Mouse (Mus musculus): ENCODE results near the gene Sh3gl3. TPM values are rescaled to one million over a fixed set of nuclear protein-coding genes. Genes with fewer than 3 reads are reported as not detected.
A peak's percentile ranks its signal among the peaks of the same experiment; 100 is the strongest.

The Sh3gl3 gene
- polyA plus RNA-seq, 1 experiment from 2014 or later: 25.0 TPM

GRCm38 (mm10) chr7:82182781-82183180, 9.1 kb downstream of the Sh3gl3 start:
- ATAC-seq (ENCODE audit: insufficient read depth, low FRiP score, low TSS enrichment) (no peak), DNase-seq (ENCODE audit: low spot score) (no peak)
- no peaks in the 10 kb centered on the region for H3K36me3 ChIP-seq (ENCODE audit: control insufficient read depth, insufficient read depth, low read length)
- no peak overlapping the region for H3K4me3 ChIP-seq (ENCODE audit: low read depth, low read length)
- H3K9ac ChIP-seq (ENCODE audit: low read length): no peak overlapping the region
- 27% methylated on average over 2 of the region's 2 CpGs for WGBS
- H3K9me3 ChIP-seq (ENCODE audit: control insufficient read depth, low read length): no peaks in the 10 kb centered on the region
- H3K4me1 ChIP-seq (ENCODE audit: control insufficient read depth, insufficient read depth, low read length): no peaks in the 10 kb centered on the region
- no peak overlapping the region for H3K27ac ChIP-seq (ENCODE audit: low read depth, low read length)
- no peak overlapping the region for H3K4me2 ChIP-seq (ENCODE audit: low read depth)
- no peaks in the 10 kb centered on the region for H3K27me3 ChIP-seq (ENCODE audit: control insufficient read depth, insufficient read depth, low read length)

- H3K36me3 ChIP-seq (ENCODE audit: control insufficient read depth, insufficient read depth, low read length): no peaks in the 10 kb centered on the region
- no peaks in the 10 kb centered on the region for H3K27me3 ChIP-seq (ENCODE audit: control insufficient read depth, insufficient read depth, low read length)
- H3K9ac ChIP-seq (ENCODE audit: low read length): no peak overlapping the region
- 90% methylated on average over 11 of the region's 11 CpGs for WGBS
- H3K4me2 ChIP-seq (ENCODE audit: low read depth): no peak overlapping the region
- H3K27ac ChIP-seq (ENCODE audit: low read depth, low read length): no peak overlapping the region
- no peaks in the 10 kb centered on the region for H3K4me1 ChIP-seq (ENCODE audit: control insufficient read depth, insufficient read depth, low read length)
- no peak overlapping the region for H3K4me3 ChIP-seq (ENCODE audit: low read depth, low read length)
- no peaks in the 10 kb centered on the region for H3K9me3 ChIP-seq (ENCODE audit: control insufficient read depth, low read length)
- ATAC-seq (ENCODE audit: insufficient read depth, low FRiP score, low TSS enrichment) (no peak), DNase-seq (ENCODE audit: low spot score) (no peak)
Measured at GRCm38 (mm10) chr7:82191604-82192003, 18.0 kb downstream of the Sh3gl3 start.

GRCm38 (mm10) chr7:82192512-82192911, 18.9 kb downstream of the Sh3gl3 start:
- H3K36me3 ChIP-seq (ENCODE audit: control insufficient read depth, insufficient read depth, low read length): no peaks in the 10 kb centered on the region
- DNase-seq (ENCODE audit: low spot score): no peak
- H3K4me1 ChIP-seq (ENCODE audit: control insufficient read depth, insufficient read depth, low read length): no peaks in the 10 kb centered on the region
- ATAC-seq (ENCODE audit: insufficient read depth, low FRiP score, low TSS enrichment): no peak
- no peaks in the 10 kb centered on the region for H3K9me3 ChIP-seq (ENCODE audit: control insufficient read depth, low read length)
- no peak overlapping the region for H3K9ac ChIP-seq (ENCODE audit: low read length)
- H3K27me3 ChIP-seq (ENCODE audit: control insufficient read depth, insufficient read depth, low read length): no peaks in the 10 kb centered on the region
- H3K4me3 ChIP-seq (ENCODE audit: low read depth, low read length): no peak overlapping the region
- WGBS: 83% methylated on average over 4 of the region's 4 CpGs
- no peak overlapping the region for H3K4me2 ChIP-seq (ENCODE audit: low read depth)
- no peak overlapping the region for H3K27ac ChIP-seq (ENCODE audit: low read depth, low read length)

- peaks cover 12% of the 10 kb centered on the region for H3K4me1 ChIP-seq (ENCODE audit: control insufficient read depth, insufficient read depth, low read length)
- H3K27me3 ChIP-seq (ENCODE audit: control insufficient read depth, insufficient read depth, low read length): no peaks in the 10 kb centered on the region
- ATAC-seq (ENCODE audit: insufficient read depth, low FRiP score, low TSS enrichment) (no peak), DNase-seq (ENCODE audit: low spot score) (peak; percentile 31)
- H3K9me3 ChIP-seq (ENCODE audit: control insufficient read depth, low read length): no peaks in the 10 kb centered on the region
- WGBS: 44% methylated on average over 7 of the region's 7 CpGs
- no peak overlapping the region for H3K9ac ChIP-seq (ENCODE audit: low read length)
- no peak overlapping the region; the same call in 1 of the 2 replicates for H3K27ac ChIP-seq (ENCODE audit: low read depth, low read length)
- H3K4me2 ChIP-seq (ENCODE audit: low read depth): no peak overlapping the region
- H3K36me3 ChIP-seq (ENCODE audit: control insufficient read depth, insufficient read depth, low read length): no peaks in the 10 kb centered on the region
- no peak overlapping the region for H3K4me3 ChIP-seq (ENCODE audit: low read depth, low read length)
Measured at GRCm38 (mm10) chr7:82203111-82203510, 29.5 kb downstream of the Sh3gl3 start.

GRCm38 (mm10) chr7:82204014-82204784, 30.6 kb downstream of the Sh3gl3 start:
- DNase-seq (ENCODE audit: low spot score): peak; percentile 24
- H3K4me2 ChIP-seq (ENCODE audit: low read depth): no peak overlapping the region
- ATAC-seq (ENCODE audit: insufficient read depth, low FRiP score, low TSS enrichment): no peak

GRCm38 (mm10) chr7:82204975-82205374, 31.3 kb downstream of the Sh3gl3 start:
- Histone ChIP-seq H3K4me2 (ENCODE audit: low read depth) (no peak overlapping the region), H3K27ac (ENCODE audit: low read depth, low read length) (no peak overlapping the region), H3K27me3 (ENCODE audit: control insufficient read depth, insufficient read depth, low read length) (no peaks in the 10 kb centered on the region), H3K4me1 (ENCODE audit: control insufficient read depth, insufficient read depth, low read length) (peaks cover 12% of the 10 kb centered on the region), H3K4me3 (ENCODE audit: low read depth, low read length) (no peak overlapping the region), H3K9me3 (ENCODE audit: control insufficient read depth, low read length) (no peaks in the 10 kb centered on the region), H3K36me3 (ENCODE audit: control insufficient read depth, insufficient read depth, low read length) (no peaks in the 10 kb centered on the region), H3K9ac (ENCODE audit: low read length) (no peak overlapping the region)
- ATAC-seq (ENCODE audit: insufficient read depth, low FRiP score, low TSS enrichment): no peak
- DNase-seq (ENCODE audit: low spot score): no peak
- WGBS: 80% methylated on average over 3 of the region's 3 CpGs

More at GRCm38 (mm10) chr7:82204014-82204784, 30.6 kb downstream of the Sh3gl3 start:
- Histone ChIP-seq H3K27me3 (ENCODE audit: control insufficient read depth, insufficient read depth, low read length) (no peaks in the 10 kb centered on the region), H3K4me1 (ENCODE audit: control insufficient read depth, insufficient read depth, low read length) (peaks cover 12% of the 10 kb centered on the region), H3K9ac (ENCODE audit: low read length) (no peak overlapping the region), H3K27ac (ENCODE audit: low read depth, low read length) (no peak overlapping the region), H3K9me3 (ENCODE audit: control insufficient read depth, low read length) (no peaks in the 10 kb centered on the region), H3K36me3 (ENCODE audit: control insufficient read depth, insufficient read depth, low read length) (no peaks in the 10 kb centered on the region), H3K4me3 (ENCODE audit: low read depth, low read length) (no peak overlapping the region)
- 44% methylated on average over 12 of the region's 12 CpGs for WGBS

- no peak for DNase-seq (ENCODE audit: low spot score)
- Histone ChIP-seq H3K27ac (ENCODE audit: low read depth, low read length) (no peak overlapping the region), H3K4me1 (ENCODE audit: control insufficient read depth, insufficient read depth, low read length) (peaks cover 12% of the 10 kb centered on the region), H3K4me3 (ENCODE audit: low read depth, low read length) (no peak overlapping the region), H3K27me3 (ENCODE audit: control insufficient read depth, insufficient read depth, low read length) (no peaks in the 10 kb centered on the region), H3K36me3 (ENCODE audit: control insufficient read depth, insufficient read depth, low read length) (no peaks in the 10 kb centered on the region), H3K4me2 (ENCODE audit: low read depth) (no peak overlapping the region), H3K9me3 (ENCODE audit: control insufficient read depth, low read length) (no peaks in the 10 kb centered on the region), H3K9ac (ENCODE audit: low read length) (no peak overlapping the region)
- 84% methylated on average over 8 of the region's 8 CpGs for WGBS
- ATAC-seq (ENCODE audit: insufficient read depth, low FRiP score, low TSS enrichment): no peak
Measured at GRCm38 (mm10) chr7:82206787-82207186, 33.1 kb downstream of the Sh3gl3 start.

GRCm38 (mm10) chr7:82221380-82221933, 47.8 kb downstream of the Sh3gl3 start:
- Histone ChIP-seq H3K4me2 (ENCODE audit: low read depth) (no peak overlapping the region), H3K27me3 (ENCODE audit: control insufficient read depth, insufficient read depth, low read length) (no peaks in the 10 kb centered on the region), H3K4me3 (ENCODE audit: low read depth, low read length) (no peak overlapping the region), H3K4me1 (ENCODE audit: control insufficient read depth, insufficient read depth, low read length) (no peaks in the 10 kb centered on the region), H3K27ac (ENCODE audit: low read depth, low read length) (no peak overlapping the region), H3K9ac (ENCODE audit: low read length) (no peak overlapping the region), H3K9me3 (ENCODE audit: control insufficient read depth, low read length) (no peaks in the 10 kb centered on the region), H3K36me3 (ENCODE audit: control insufficient read depth, insufficient read depth, low read length) (no peaks in the 10 kb centered on the region)
- no peak for ATAC-seq (ENCODE audit: insufficient read depth, low FRiP score, low TSS enrichment)
- DNase-seq (ENCODE audit: low spot score): no peak
- WGBS: 87% methylated on average over 9 of the region's 9 CpGs
